Mouse (Mus musculus) C2C12 (cell line): ENCODE results near the gene Crispld2.

Experiments used
- CEBPB ChIP-seq: IDR thresholded peaks from one replicate; pipeline ENCODE4 v1.6.1; 2011; ENCODE audit warnings: low read depth, mild to moderate bottlenecking, control low read depth, moderate library complexity
- CTCF ChIP-seq: IDR thresholded peaks from one replicate; pipeline ENCODE4 v1.5.1; 2011; ENCODE audit not compliant: control insufficient read depth, insufficient read depth, insufficient read length
- FOSL1 ChIP-seq: IDR thresholded peaks from one replicate; pipeline ENCODE4 v1.8.0; 2011; ENCODE audit warnings: mild to moderate bottlenecking, low read length; ENCODE audit not compliant: poor library complexity, insufficient read depth, severe bottlenecking
- MAX ChIP-seq: IDR thresholded peaks from one replicate; pipeline ENCODE4 v1.6.1; 2011; ENCODE audit warnings: mild to moderate bottlenecking, control low read depth
- MYOD1 ChIP-seq: IDR thresholded peaks from one replicate; pipeline ENCODE4 v1.6.1; 2011; ENCODE audit warnings: low read depth; ENCODE audit not compliant: control insufficient read depth, insufficient read length
- MYOG ChIP-seq: IDR thresholded peaks from one replicate; pipeline ENCODE4 v1.6.1; 2011; ENCODE audit not compliant: control insufficient read depth, insufficient read length; ENCODE audit errors: extremely low read depth
- USF1 ChIP-seq: IDR thresholded peaks from one replicate; pipeline ENCODE4 v1.6.1; 2011; ENCODE audit warnings: low read depth, mild to moderate bottlenecking, control low read depth, moderate library complexity

DNA sequence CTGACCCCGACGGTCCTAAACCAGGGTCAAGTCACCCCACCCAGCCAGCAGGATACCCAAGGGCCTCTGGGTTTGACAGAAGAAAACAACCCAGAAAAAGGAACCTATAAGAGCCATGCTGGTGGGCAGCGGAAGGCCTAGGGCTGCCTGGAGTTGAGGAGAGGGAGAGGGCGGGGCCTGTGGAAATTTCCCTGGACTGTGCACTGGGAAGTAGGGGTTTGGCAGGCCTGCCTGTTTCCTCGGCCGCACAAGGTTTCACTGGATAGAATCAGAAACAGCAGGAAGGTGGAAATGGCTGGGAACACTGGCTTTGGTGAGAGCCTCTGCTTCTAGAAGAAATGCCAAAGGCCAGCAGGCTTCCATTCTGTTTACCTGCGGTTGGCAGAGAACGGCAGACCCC lies 80.6 kb downstream of the Crispld2 start:
- no peak for TF ChIP-seq MYOG
- TF ChIP-seq CTCF: no peak
- no peak for TF ChIP-seq USF1
- no peak for TF ChIP-seq MYOD1
- TF ChIP-seq MAX: no peak
- TF ChIP-seq CEBPB: no peak
- TF ChIP-seq FOSL1: no peak
